Mouse (Mus musculus) small intestine, adult 10 weeks (tissue): ENCODE data around the gene Creb3. TPM values are rescaled to one million over a fixed set of nuclear protein-coding genes. Genes with fewer than 3 reads are reported as not detected.

ENCODE experiments used
- polyA plus RNA-seq: library from polyadenylated mRNA; stranded (reverse); fragments of 350-450 nt; fragmentation: Illumina TruSeq; extraction: RNeasy Lipid Tissue Mini Kit (QIAGEN cat#74804); gene quantifications from one replicate; pipeline ENCODE4 v1.2.3, GENCODE M21; 2014; ENCODE audit warnings: low replicate concordance

Gene Creb3
- polyA plus RNA-seq = 6.1 TPM

GRCm38 (mm10) chr4:43561997-43562768 is at the start of gene Creb3, which contains the start of gene Tln1:
Gene Creb3, plus strand, starts transcription at chr4:43562332.
Gene Tln1, minus strand, starts transcription at chr4:43562691.

GRCm38 (mm10) chr4:43578376-43579204 is 16.5 kb downstream of the Creb3 start, which contains the start of the genes Rgp1 and Gba2:
Gene Rgp1, plus strand, starts transcription at chr4:43578715.
Gene Gba2, minus strand, starts transcription at chr4:43578873.

GRCm38 (mm10) chr4:43584444-43585416 is 22.6 kb downstream of the Creb3 start, which contains the start of gene Msmp:
Gene Msmp, minus strand, starts transcription at chr4:43584494.

Other genes with a start within 250 kb of the Creb3 start
- gene Rusc2, start 180.4 kb upstream of the Creb3 start, polyA plus RNA-seq = not detected
- not detected for gene Fam166b, start 133.2 kb upstream of the Creb3 start, polyA plus RNA-seq
- 0.45 TPM for gene Tesk1, start 120.4 kb upstream of the Creb3 start, polyA plus RNA-seq
- 6.6 TPM for gene Cd72, start 107.7 kb upstream of the Creb3 start, polyA plus RNA-seq
- not detected for gene Sit1, start 78.6 kb upstream of the Creb3 start, polyA plus RNA-seq
- 3.3 TPM for gene Ccdc107, start 69.4 kb upstream of the Creb3 start, polyA plus RNA-seq
- gene Arhgef39, start 62.6 kb upstream of the Creb3 start, polyA plus RNA-seq = 14.2 TPM
- gene Car9, start 55.4 kb upstream of the Creb3 start, polyA plus RNA-seq = 31.9 TPM
- gene Tpm2, start 38.6 kb upstream of the Creb3 start, polyA plus RNA-seq = 19.6 TPM
- gene Tln1, start 359 bp downstream of the Creb3 start, polyA plus RNA-seq = 35.0 TPM
- 2.7 TPM for gene Rgp1, start 16.4 kb downstream of the Creb3 start, polyA plus RNA-seq
- 0.41 TPM for gene Gba2, start 16.5 kb downstream of the Creb3 start, polyA plus RNA-seq
- gene Msmp, start 22.2 kb downstream of the Creb3 start, polyA plus RNA-seq = not detected
- gene Npr2, start 69.6 kb downstream of the Creb3 start, polyA plus RNA-seq = 1.0 TPM
- not detected for gene Spag8, start 91.3 kb downstream of the Creb3 start, polyA plus RNA-seq
- 3.7 TPM for gene Hint2, start 94.1 kb downstream of the Creb3 start, polyA plus RNA-seq
- 0.52 TPM for gene Tmem8b, start 106.6 kb downstream of the Creb3 start, polyA plus RNA-seq
- not detected for gene Fam221b, start 106.8 kb downstream of the Creb3 start, polyA plus RNA-seq
- not detected for gene Olfr70, start 138.5 kb downstream of the Creb3 start, polyA plus RNA-seq
- gene Olfr71, start 147.9 kb downstream of the Creb3 start, polyA plus RNA-seq = not detected
- not detected for gene Hrct1, start 164.9 kb downstream of the Creb3 start, polyA plus RNA-seq
- gene Spaar, start 167.7 kb downstream of the Creb3 start, polyA plus RNA-seq = 0.93 TPM
- gene Olfr159, start 208.7 kb downstream of the Creb3 start, polyA plus RNA-seq = not detected